Mouse (Mus musculus) C2C12 (cell line): ENCODE measurements at regions not wholly inside any gene's neighbourhood (a gene's known extent, or its start where the extent isn't known, plus 50 kb on each side); places are given as distances from the start of the nearest gene placed in this dataset.
"Not testable (repeated sequence)": the region's sequence is repeated elsewhere in the genome, so short reads cannot be mapped to it uniquely, and the experiment has no call there.

Experiments used
- H3K27me3 ChIP-seq: one replicate; pipeline ENCODE4 v1.6.1; 2011; ENCODE audit not compliant: control insufficient read depth, insufficient read depth, insufficient read length
- H3K36me3 ChIP-seq: one replicate; pipeline ENCODE4 v1.6.1; 2011; ENCODE audit not compliant: control insufficient read depth, insufficient read depth
- H3K4me3 ChIP-seq: one replicate; pipeline ENCODE4 v1.5.1; 2011; ENCODE audit warnings: mild to moderate bottlenecking, control low read depth; ENCODE audit not compliant: poor library complexity, insufficient read depth, severe bottlenecking
- H3K79me2 ChIP-seq: one replicate; pipeline ENCODE4 v1.6.1; 2011; ENCODE audit not compliant: control insufficient read depth, insufficient read depth
- H3K79me3 ChIP-seq: one replicate; pipeline ENCODE4 v1.6.1; 2011; ENCODE audit warnings: low read depth, control low read depth
- H3ac ChIP-seq: one replicate; pipeline ENCODE3; 2011; ENCODE audit warnings: low read depth; ENCODE audit not compliant: control insufficient read depth, insufficient read length
- CEBPB ChIP-seq: IDR thresholded peaks from one replicate; pipeline ENCODE4 v1.6.1; 2011; ENCODE audit warnings: low read depth, mild to moderate bottlenecking, control low read depth, moderate library complexity
- CTCF ChIP-seq: IDR thresholded peaks from one replicate; pipeline ENCODE4 v1.5.1; 2011; ENCODE audit not compliant: control insufficient read depth, insufficient read depth, insufficient read length
- FOSL1 ChIP-seq: IDR thresholded peaks from one replicate; pipeline ENCODE4 v1.8.0; 2011; ENCODE audit warnings: mild to moderate bottlenecking, low read length; ENCODE audit not compliant: poor library complexity, insufficient read depth, severe bottlenecking
- MAX ChIP-seq: IDR thresholded peaks from one replicate; pipeline ENCODE4 v1.6.1; 2011; ENCODE audit warnings: mild to moderate bottlenecking, control low read depth
- MYOD1 ChIP-seq: IDR thresholded peaks from one replicate; pipeline ENCODE4 v1.6.1; 2011; ENCODE audit warnings: low read depth; ENCODE audit not compliant: control insufficient read depth, insufficient read length
- MYOG ChIP-seq: IDR thresholded peaks from one replicate; pipeline ENCODE4 v1.6.1; 2011; ENCODE audit not compliant: control insufficient read depth, insufficient read length; ENCODE audit errors: extremely low read depth
- USF1 ChIP-seq: IDR thresholded peaks from one replicate; pipeline ENCODE4 v1.6.1; 2011; ENCODE audit warnings: low read depth, mild to moderate bottlenecking, control low read depth, moderate library complexity

GRCm38 (mm10) chr2:146731081-146731480, 124.6 kb upstream of the Kiz start:
- H3K27me3 ChIP-seq = no peaks in the 10 kb centered on the region
- H3K36me3 ChIP-seq = no peaks in the 10 kb centered on the region
- H3K4me3 ChIP-seq = no peak overlapping the region
- H3K79me2 ChIP-seq = no peaks in the 10 kb centered on the region
- H3K79me3 ChIP-seq = no peaks in the 10 kb centered on the region
- no peak overlapping the region for H3ac ChIP-seq
- TF ChIP-seq CTCF = no peak
- no peak for TF ChIP-seq USF1

DNA sequence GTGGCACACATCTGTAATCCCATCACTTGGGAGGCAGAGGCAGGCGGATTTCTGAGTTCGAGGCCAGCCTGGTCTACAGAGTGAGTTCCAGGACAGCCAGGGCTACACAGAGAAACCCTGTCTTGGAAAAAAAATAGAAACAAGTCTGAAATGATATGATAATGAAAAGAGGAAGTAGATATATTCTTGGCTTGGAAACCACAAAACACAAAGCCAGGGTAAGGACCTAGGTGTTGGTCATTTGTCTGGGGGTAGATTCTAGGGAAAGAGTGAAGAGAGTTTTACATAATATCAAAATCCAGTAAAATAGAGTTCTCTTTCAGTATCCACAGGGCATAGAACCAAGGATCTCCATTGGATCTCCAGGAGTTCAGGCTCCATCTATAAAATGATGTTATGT, 122.8 kb upstream of the Kiz start:
- not testable (repeated sequence) for H3K4me3 ChIP-seq, H3K79me3 ChIP-seq

GRCm38 (mm10) chr2:146744396-146744795, 111.3 kb upstream of the Kiz start:
- Histone ChIP-seq H3K36me3 (no peaks in the 10 kb centered on the region), H3ac (no peak overlapping the region), H3K4me3 (no peak overlapping the region), H3K79me2 (no peaks in the 10 kb centered on the region), H3K27me3 (peaks cover 5% of the 10 kb centered on the region), H3K79me3 (no peaks in the 10 kb centered on the region)
- TF ChIP-seq CTCF = no peak
- no peak for TF ChIP-seq FOSL1
- no peak for TF ChIP-seq MAX
- TF ChIP-seq CEBPB = no peak
- TF ChIP-seq MYOG = no peak
- no peak for TF ChIP-seq USF1
- no peak for TF ChIP-seq MYOD1

More for the DNA sequence above, 122.8 kb upstream of the Kiz start:
- H3K36me3 ChIP-seq, H3K79me2 ChIP-seq, H3K27me3 ChIP-seq, H3ac ChIP-seq: not testable (repeated sequence)

DNA sequence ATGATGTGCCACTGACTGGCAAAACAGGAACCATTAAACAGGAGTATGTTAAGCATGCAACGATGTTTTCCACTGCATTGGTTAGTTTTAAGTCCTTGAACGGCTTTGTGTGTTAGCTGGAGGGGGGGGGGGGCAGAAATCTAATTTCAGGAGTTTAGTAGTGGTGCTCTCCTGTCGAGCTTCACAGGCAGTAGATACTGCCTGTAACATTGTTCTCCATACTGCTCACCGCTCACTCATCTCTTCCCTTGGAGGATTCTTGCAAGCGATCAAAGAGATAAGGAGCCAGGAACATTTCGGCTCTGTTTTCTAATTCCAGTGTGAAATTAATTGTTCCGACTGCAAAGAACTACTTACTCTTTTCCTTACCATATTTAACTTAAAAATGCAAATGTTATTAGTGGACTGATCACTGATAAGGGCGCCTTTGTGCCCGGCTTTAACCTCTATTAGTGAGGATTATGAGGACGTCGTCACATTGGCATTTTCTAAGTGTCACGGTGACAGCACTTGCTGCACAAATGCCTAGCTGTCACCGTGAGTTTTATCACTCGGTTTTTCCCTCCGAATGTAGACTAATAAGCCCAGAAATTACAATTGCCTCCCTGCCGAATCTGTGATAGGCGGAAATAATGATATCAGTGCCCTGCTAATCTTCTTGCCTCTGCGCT, 110.5 kb upstream of the Kiz start:
- H3K79me3 ChIP-seq = no peaks in the 10 kb centered on the region
- H3K36me3 ChIP-seq = no peaks in the 10 kb centered on the region
- no peak overlapping the region for H3ac ChIP-seq
- TF ChIP-seq FOSL1 = no peak
- TF ChIP-seq CEBPB = no peak
- no peak for TF ChIP-seq MAX
- H3K4me3 ChIP-seq = no peak overlapping the region
- no peaks in the 10 kb centered on the region for H3K79me2 ChIP-seq
- peaks cover 5% of the 10 kb centered on the region for H3K27me3 ChIP-seq

GRCm38 (mm10) chr2:146745683-146746047, 110.0 kb upstream of the Kiz start:
- no peak overlapping the region for H3ac ChIP-seq
- TF ChIP-seq FOSL1 (no peak), CEBPB (no peak), USF1 (no peak), CTCF (no peak), MYOD1 (no peak), MAX (no peak), MYOG (no peak)
- no peaks in the 10 kb centered on the region for H3K36me3 ChIP-seq
- H3K79me2 ChIP-seq = no peaks in the 10 kb centered on the region
- H3K27me3 ChIP-seq = peaks cover 5% of the 10 kb centered on the region
- H3K79me3 ChIP-seq = no peaks in the 10 kb centered on the region
- H3K4me3 ChIP-seq = no peak overlapping the region

GRCm38 (mm10) chr2:146753988-146754387, 101.7 kb upstream of the Kiz start:
- Histone ChIP-seq H3K79me3 (no peaks in the 10 kb centered on the region), H3K4me3 (no peak overlapping the region), H3K36me3 (no peaks in the 10 kb centered on the region), H3K27me3 (no peaks in the 10 kb centered on the region), H3K79me2 (no peaks in the 10 kb centered on the region), H3ac (no peak overlapping the region)
- TF ChIP-seq MYOD1 (no peak), CTCF (no peak)

- Histone ChIP-seq H3K79me2 (no peaks in the 10 kb centered on the region), H3K27me3 (no peaks in the 10 kb centered on the region), H3K79me3 (no peaks in the 10 kb centered on the region), H3K36me3 (no peaks in the 10 kb centered on the region), H3ac (no peak overlapping the region), H3K4me3 (no peak overlapping the region)
- TF ChIP-seq FOSL1 (no peak), CTCF (no peak), MYOG (no peak), USF1 (no peak), MYOD1 (no peak), CEBPB (no peak), MAX (no peak)
Observed at GRCm38 (mm10) chr2:146763522-146764144, 92.0 kb upstream of the Kiz start.
